Mouse (Mus musculus) G1E (cell line): ENCODE measurements around the gene Crlf1.

Source experiments
- CTCF ChIP-seq: IDR thresholded peaks from 2 replicates; pipeline ENCODE4 v1.5.1; 2012; ENCODE audit warnings: low read depth, low read length, inconsistent platforms, mixed read lengths
- GATA1 ChIP-seq: IDR thresholded peaks from 2 replicates; pipeline ENCODE4 v1.6.1; 2012; ENCODE audit warnings: borderline replicate concordance, low read length, inconsistent platforms, mixed read lengths
- POLR2AphosphoS5 ChIP-seq: IDR thresholded peaks from 2 replicates; pipeline ENCODE4 v1.6.1; 2012; ENCODE audit warnings: low read depth, low read length, inconsistent platforms; ENCODE audit not compliant: insufficient replicate concordance
- TAL1 ChIP-seq: conservative IDR thresholded peaks from 2 replicates; pipeline ENCODE4 v1.6.1; 2012; ENCODE audit warnings: low read depth, low read length, inconsistent platforms, mixed read lengths

GRCm38 (mm10) chr8:70489576-70489975 is 3.4 kb upstream of the Crlf1 start:
- no peak for TF ChIP-seq GATA1
- no peak for TF ChIP-seq CTCF
- no peak for TF ChIP-seq TAL1
- no peak for TF ChIP-seq POLR2AphosphoS5
